ENCODE assay signal across 8 mouse cellular contexts in the genomic region with DNA sequence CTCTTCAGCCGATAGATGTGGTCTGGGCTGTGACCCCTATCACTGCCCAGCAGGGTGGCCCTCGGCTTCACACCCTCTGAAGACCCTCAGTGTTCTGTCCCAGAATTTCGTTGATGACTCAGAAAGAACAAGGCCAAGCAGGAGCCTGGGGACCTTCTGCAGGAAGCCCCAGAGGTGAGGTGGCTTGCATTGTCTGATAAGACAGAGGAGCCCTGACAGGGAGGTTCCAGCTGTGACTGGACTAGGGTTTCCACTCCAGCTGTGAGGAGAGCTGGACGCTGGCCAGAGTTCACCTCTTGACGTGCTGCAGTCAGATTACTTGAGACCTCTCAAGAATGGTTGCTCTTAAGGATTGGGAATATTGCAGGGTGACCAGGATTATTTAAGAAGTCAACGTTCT. TPM values are rescaled to one million over a fixed set of nuclear protein-coding genes. Genes with fewer than 3 reads are reported as not detected.
DNase-seq lines count a peak whose midpoint lies in the region; ATAC-seq lines count a peak whose summit lies in the region.

No protein-coding gene starts in this region.

- peaks cover 28% of the 10 kb centered on the region for H3K36me3 ChIP-seq in forebrain, embryonic 13.5 days (ENCODE audit: poor library complexity, severe bottlenecking)
- H3K36me3 ChIP-seq in limb, embryonic 10.5 days, result peaks cover 50% of the 10 kb centered on the region

- DNase-seq in kidney, adult 9 months, result peak; percentile 39
- no peak for DNase-seq in kidney, adult 11 months
- peak; percentile 51 for DNase-seq in limb, embryonic 10.5 days (ENCODE audit: low spot score)
- peak; percentile 37 for DNase-seq in mesoderm, embryonic 11.5 days (ENCODE audit: low read depth, low spot score)
- DNase-seq in layer of hippocampus, postnatal 25 days (ENCODE audit: extremely low spot score in 1 of 2, low spot score in 1 of 2), result no peak
- no peak for DNase-seq in layer of hippocampus, adult 8-10 months (ENCODE audit: low spot score in 2 of 2)
- DNase-seq in right cerebral cortex, postnatal 36 days (ENCODE audit: low spot score in 2 of 2), result no peak

- H3K4me3 ChIP-seq in forebrain, embryonic 13.5 days, result peak overlapping the region; percentile 87
- H3K4me3 ChIP-seq in limb, embryonic 10.5 days, result peak overlapping the region; percentile 100

- peaks cover 57% of the 10 kb centered on the region for H3K4me1 ChIP-seq in forebrain, embryonic 13.5 days
- H3K4me1 ChIP-seq in limb, embryonic 10.5 days, result peaks cover 50% of the 10 kb centered on the region

- H3K27ac ChIP-seq in forebrain, embryonic 13.5 days, result peak overlapping the region; percentile 78; the same call in 1 of the 2 replicates
- peak overlapping the region; percentile 98 for H3K27ac ChIP-seq in limb, embryonic 10.5 days

- peak overlapping the region; percentile 83 for H3K4me2 ChIP-seq in forebrain, embryonic 13.5 days

- no peaks in the 10 kb centered on the region for H3K9me3 ChIP-seq in forebrain, embryonic 13.5 days (replicated peaks)
- H3K9me3 ChIP-seq in limb, embryonic 10.5 days (replicated peaks), result no peaks in the 10 kb centered on the region

- 8% methylated on average over 6 of the region's 6 CpGs for WGBS in forebrain, embryonic 13.5 days
- 12% methylated on average over 6 of the region's 6 CpGs for WGBS in limb, embryonic 10.5 days

- ATAC-seq in forebrain, embryonic 13.5 days, result no peak

- peak overlapping the region; percentile 93 for H3K9ac ChIP-seq in forebrain, embryonic 13.5 days

- no peaks in the 10 kb centered on the region for H3K27me3 ChIP-seq in forebrain, embryonic 13.5 days
- H3K27me3 ChIP-seq in limb, embryonic 10.5 days (ENCODE audit: low read depth, poor library complexity, severe bottlenecking), result no peaks in the 10 kb centered on the region

RNA-seq across cellular contexts. Expression of a gene that starts 1.2 kb away (rescaled TPM):
- 306 and 325 TPM in 2 replicates for polyA plus RNA-seq in forebrain, embryonic 13.5 days (2015; fragmentation: Nextera tagmentation; extraction: Ambion mirVana)
- 638 and 656 TPM in 2 replicates for polyA plus RNA-seq in limb, embryonic 10.5 days (2016; fragmentation: Nextera tagmentation; extraction: Ambion mirVana)
- 10 to 100 TPM; 12.8 to 17.9 TPM for total RNA-seq in layer of hippocampus, postnatal 25 days (2021)
- total RNA-seq in layer of hippocampus, adult 8-10 months (2022), result 1 to 10 TPM; 5.9 to 8.8 (median 7.8) TPM

RNA-seq across cellular contexts. Expression of a gene that starts 3.3 kb away (rescaled TPM):
- polyA plus RNA-seq in forebrain, embryonic 13.5 days (2015; fragmentation: Nextera tagmentation; extraction: Ambion mirVana), result 76.6 and 82.2 TPM in 2 replicates
- polyA plus RNA-seq in limb, embryonic 10.5 days (2016; fragmentation: Nextera tagmentation; extraction: Ambion mirVana), result 54.2 and 65.3 TPM in 2 replicates
- total RNA-seq in layer of hippocampus, postnatal 25 days (2021), result 10 to 100 TPM; 28.6 to 29.6 TPM
- total RNA-seq in layer of hippocampus, adult 8-10 months (2022), result 10 to 100 TPM; 19.5 to 43.1 (median 26.7) TPM

RNA-seq across cellular contexts. Expression of a gene that starts 36.4 kb away (rescaled TPM):
- polyA plus RNA-seq in forebrain, embryonic 13.5 days (2015; fragmentation: Nextera tagmentation; extraction: Ambion mirVana), result 13.5 and 16.3 TPM in 2 replicates
- polyA plus RNA-seq in limb, embryonic 10.5 days (2016; fragmentation: Nextera tagmentation; extraction: Ambion mirVana), result 14.2 and 14.5 TPM in 2 replicates
- 10 to 100 TPM; 13.9 to 17.5 TPM for total RNA-seq in layer of hippocampus, postnatal 25 days (2021)
- 10 to 100 TPM; 17.6 to 27.0 (median 25.1) TPM for total RNA-seq in layer of hippocampus, adult 8-10 months (2022)

Comparison
In these comparisons a context has a peak if more than half of its experiments do, and no peak if none do; other contexts are left out.
1. DNase-seq: peak in kidney, adult 9 months (single experiment), limb, embryonic 10.5 days (single experiment) and mesoderm, embryonic 11.5 days (single experiment); none in kidney, adult 11 months (single experiment), layer of hippocampus, postnatal 25 days (0 of 2), layer of hippocampus, adult 8-10 months (0 of 2) and right cerebral cortex, postnatal 36 days (0 of 2).